Mouse (Mus musculus) G1E (cell line): ENCODE data around the gene Milr1.
"Not testable (repeated sequence)": the region's sequence is repeated elsewhere in the genome, so short reads cannot be mapped to it uniquely, and the experiment has no call there.

Experiments used
- CTCF ChIP-seq: IDR thresholded peaks from 2 replicates; pipeline ENCODE4 v1.5.1; 2012; ENCODE audit warnings: low read depth, low read length, inconsistent platforms, mixed read lengths
- GATA1 ChIP-seq: IDR thresholded peaks from 2 replicates; pipeline ENCODE4 v1.6.1; 2012; ENCODE audit warnings: borderline replicate concordance, low read length, inconsistent platforms, mixed read lengths
- TAL1 ChIP-seq: conservative IDR thresholded peaks from 2 replicates; pipeline ENCODE4 v1.6.1; 2012; ENCODE audit warnings: low read depth, low read length, inconsistent platforms, mixed read lengths

- TF ChIP-seq CTCF, GATA1, TAL1: not testable (repeated sequence)
These were observed 56.4 kb downstream of the Milr1 start for GRCm38 (mm10) chr11:106807442-106807841.
